Mouse (Mus musculus): ENCODE measurements around the gene Sh3pxd2b.

DNA sequence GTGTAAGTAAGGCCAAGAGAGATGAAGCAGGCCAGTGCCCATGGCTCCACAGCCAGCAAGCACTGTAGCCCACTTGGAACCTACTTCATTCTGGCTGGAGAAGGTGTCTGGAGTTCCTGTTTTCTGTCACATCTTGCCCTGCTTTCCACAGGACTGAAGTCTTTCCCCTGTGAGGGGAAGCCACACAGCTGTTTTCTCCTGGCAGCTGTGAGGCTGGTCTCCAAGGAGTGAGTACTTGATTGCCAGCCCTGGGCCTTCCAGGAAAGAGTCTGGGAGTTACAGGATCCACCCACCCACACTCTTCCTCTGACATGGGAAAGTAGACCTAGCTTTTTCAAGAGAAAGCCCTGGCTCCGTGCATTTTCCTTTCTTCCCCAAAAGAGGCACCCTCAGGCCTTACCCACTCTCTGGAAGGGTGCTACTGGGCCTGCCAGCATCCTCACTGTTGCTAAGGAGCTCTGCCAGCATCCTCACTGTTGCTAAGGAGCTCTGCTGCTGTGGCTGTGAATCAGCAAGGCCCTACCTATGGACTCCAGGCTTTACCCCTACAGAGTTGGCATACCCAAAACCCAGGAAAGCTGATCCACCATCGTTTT is 44.7 kb upstream of the Sh3pxd2b start:
- TF ChIP-seq CTCF (IDR thresholded peaks at IDR 0.05; ENCODE audit: low read depth, low read length): no peak
- TF ChIP-seq EP300 (IDR thresholded peaks at IDR 0.05; ENCODE audit: insufficient read depth, low read depth, low read length): no peak
- no peak for TF ChIP-seq POLR2A (IDR thresholded peaks at IDR 0.05; ENCODE audit: insufficient read depth, low read length)

Data from ES-Bruce4 (cell line).